Mouse (Mus musculus) stomach, postnatal 0 days (tissue): Measurements from ENCODE around the gene Ttc12.

Source experiments
- CTCF ChIP-seq: IDR thresholded peaks from 2 replicates; pipeline ENCODE4 v1.5.1; 2016; ENCODE audit warnings: antibody characterized with exemption, low read depth, mild to moderate bottlenecking, moderate library complexity
- EP300 ChIP-seq: optimal IDR thresholded peaks from 2 replicates; pipeline ENCODE3; 2016; ENCODE audit warnings: antibody characterized with exemption

DNA sequence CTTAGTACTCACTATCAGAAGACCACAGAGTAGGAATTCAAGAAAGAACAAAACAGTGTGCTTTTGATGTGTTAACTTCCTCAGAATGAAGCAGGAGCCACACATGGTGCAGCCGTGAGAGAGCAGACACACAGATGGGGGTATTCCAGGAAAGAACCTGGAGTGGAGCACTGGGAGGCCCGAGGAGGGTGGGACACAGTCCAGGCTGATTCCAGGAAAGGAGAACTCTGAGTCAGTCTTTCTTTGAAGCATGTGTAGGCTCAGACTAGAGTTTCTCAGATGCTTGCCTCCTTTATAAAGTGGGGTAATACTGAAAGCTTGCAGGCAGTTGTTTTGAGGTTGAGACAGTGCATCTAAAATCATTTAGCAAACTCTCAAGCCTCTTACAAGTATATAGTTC lies 93.8 kb downstream of the Ttc12 start:
- TF ChIP-seq CTCF (no peak), EP300 (no peak)
